Mouse (Mus musculus): ENCODE results near the gene Gm7137.

The Gm7137 gene

GRCm38 (mm10) chr10:77753448-77753847, 34.6 kb downstream of the Gm7137 start:
- in situ Hi-C loops (cut with MboI; ENCODE audit: unreplicated experiment in 2 of 2) = loop anchor here in 1 of 2 experiments (10.0 kb wide), 1 partner anchor 239 kb away; the partner anchor contains the start of gene Fam207a

GRCm38 (mm10) chr10:77752312-77752711, 35.7 kb downstream of the Gm7137 start:
- in situ Hi-C loops (cut with MboI; ENCODE audit: unreplicated experiment in 2 of 2) = loop anchor here in 1 of 2 experiments (10.0 kb wide), 1 partner anchor 238 kb away; the partner anchor contains the start of gene Fam207a

GRCm38 (mm10) chr10:77751254-77751653, 36.7 kb downstream of the Gm7137 start, which contains the start of gene Gm9736:
TSS of gene Gm9736 (minus strand) at chr10:77751354.
- in situ Hi-C loops (cut with MboI; ENCODE audit: unreplicated experiment in 2 of 2) = loop anchor here in 1 of 2 experiments (10.0 kb wide), 1 partner anchor 236 kb away; the partner anchor contains the start of gene Fam207a

GRCm38 (mm10) chr10:77750686-77751085, 37.3 kb downstream of the Gm7137 start:
- in situ Hi-C loops (cut with MboI; ENCODE audit: unreplicated experiment in 2 of 2) = loop anchor here in 1 of 2 experiments (10.0 kb wide), 1 partner anchor 236 kb away; the partner anchor contains the start of gene Fam207a

GRCm38 (mm10) chr10:77741924-77742688, 45.9 kb downstream of the Gm7137 start, which contains the start of gene Gm18596:
TSS of gene Gm18596 (minus strand) at chr10:77742638.
- in situ Hi-C loops (cut with MboI; ENCODE audit: unreplicated experiment in 2 of 2) = loop anchor here (10.0 kb wide), 1 partner anchor 107 kb away; no protein-coding TSS in a partner anchor

- in situ Hi-C loops (cut with MboI; ENCODE audit: unreplicated experiment in 2 of 2) = no loop called here
These were observed 49.1 kb downstream of the Gm7137 start for GRCm38 (mm10) chr10:77738929-77739328.

Measured in v-Abl transformed pro-B cells (cell line).